Mouse (Mus musculus): ENCODE data around the gene Slc17a2. TPM values are rescaled to one million over a fixed set of nuclear protein-coding genes. Genes with fewer than 3 reads are reported as not detected.
A peak's percentile ranks its signal among the peaks of the same experiment; 100 is the strongest.
"Not testable (repeated sequence)": the region's sequence is repeated elsewhere in the genome, so short reads cannot be mapped to it uniquely, and the experiment has no call there.

The Slc17a2 gene
- 1.5 and 1.8 TPM in 2 replicates for polyA plus RNA-seq (2015; fragmentation: Nextera tagmentation; extraction: Ambion mirVana)

GRCm38 (mm10) chr13:23806422-23807052 lies at the start of gene Slc17a2:
Gene Slc17a2 (plus strand): TSS chr13:23806993.
- Histone ChIP-seq H3K27ac (replicated peaks) (peak within 1 kb of the TSS; percentile 38; the same call in 1 of the 2 replicates), H3K4me2 (peak within 1 kb of the TSS; percentile 25; the same call in 1 of the 2 replicates), H3K4me1 (replicated peaks) (0 out of 2 replicates have a peak, but pooled peaks cover 5% of the 10 kb centered on the region), H3K9ac (no peak within 1 kb of the TSS), H3K27me3 (no peaks in the 10 kb centered on the region), H3K36me3 (replicated peaks) (no peaks in the 10 kb centered on the region), H3K9me3 (replicated peaks) (no peaks in the 10 kb centered on the region), H3K4me3 (replicated peaks) (no peak within 1 kb of the TSS)
- peak; percentile 62 for ATAC-seq (ENCODE audit: insufficient read depth)
- 60% methylated on average over 15 of the region's 15 CpGs for WGBS (ENCODE audit: insufficient replicate concordance)

DNA sequence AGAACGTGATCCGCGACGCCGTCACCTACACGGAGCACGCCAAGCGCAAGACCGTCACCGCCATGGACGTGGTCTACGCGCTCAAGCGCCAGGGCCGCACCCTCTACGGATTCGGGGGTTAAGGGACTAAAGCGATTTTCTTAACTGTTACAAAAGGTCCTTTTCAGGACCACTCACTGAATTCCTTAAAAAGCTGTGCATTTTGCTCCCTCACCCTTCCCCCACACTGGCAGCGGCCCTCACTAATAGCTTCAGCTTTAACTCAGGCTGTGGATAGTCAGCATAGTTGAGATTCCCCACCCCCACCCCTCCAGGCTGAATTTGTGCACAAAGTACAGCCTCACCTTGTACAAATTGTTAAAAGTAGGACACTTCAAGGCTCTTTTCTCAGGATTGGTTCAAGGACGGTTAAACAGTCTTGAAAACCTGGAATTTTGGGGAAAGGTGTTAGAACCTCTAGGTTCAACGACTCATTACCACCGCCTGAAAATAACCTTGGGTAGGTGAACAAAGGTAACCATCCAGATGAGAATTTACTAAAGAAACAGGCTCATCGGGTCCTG lies 49.5 kb upstream of the Slc17a2 start:
- under 1% methylated on average over 18 of the region's 23 CpGs for WGBS (ENCODE audit: insufficient replicate concordance)
- H3K9ac ChIP-seq, result peak overlapping the region; percentile 71
- no peaks in the 10 kb centered on the region for H3K27me3 ChIP-seq
- no peaks in the 10 kb centered on the region for H3K36me3 ChIP-seq (replicated peaks)
- peak overlapping the region; percentile 99 for H3K27ac ChIP-seq (replicated peaks)
- H3K9me3 ChIP-seq (replicated peaks), result no peaks in the 10 kb centered on the region
- H3K4me3 ChIP-seq (replicated peaks), result peak overlapping the region; percentile 54
- peak overlapping the region; percentile 87 for H3K4me2 ChIP-seq
- peaks cover 57% of the 10 kb centered on the region for H3K4me1 ChIP-seq (replicated peaks)
- ATAC-seq (ENCODE audit: insufficient read depth), result peak; percentile 8

- Histone ChIP-seq H3K4me3 (replicated peaks) (peak overlapping the region; percentile 54), H3K4me1 (replicated peaks) (peaks cover 60% of the 10 kb centered on the region), H3K9ac (peak overlapping the region; percentile 71), H3K27me3 (no peaks in the 10 kb centered on the region), H3K36me3 (replicated peaks) (no peaks in the 10 kb centered on the region), H3K9me3 (replicated peaks) (no peaks in the 10 kb centered on the region), H3K27ac (replicated peaks) (peak overlapping the region; percentile 99), H3K4me2 (peak overlapping the region; percentile 87)
- no peak for ATAC-seq (ENCODE audit: insufficient read depth)
- 37% methylated on average over 3 of the region's 3 CpGs for WGBS (ENCODE audit: insufficient replicate concordance)
These were observed 48.9 kb upstream of the Slc17a2 start for GRCm38 (mm10) chr13:23757921-23758320.

- WGBS (ENCODE audit: insufficient replicate concordance), result 90% methylated on average over 3 of the region's 3 CpGs
- no peak for ATAC-seq (ENCODE audit: insufficient read depth)
- no peaks in the 10 kb centered on the region for H3K9me3 ChIP-seq (replicated peaks)
These were observed 47.5 kb upstream of the Slc17a2 start for GRCm38 (mm10) chr13:23759251-23759771.

GRCm38 (mm10) chr13:23759916-23760239 lies 46.9 kb upstream of the Slc17a2 start:
- no peaks in the 10 kb centered on the region for H3K9me3 ChIP-seq (replicated peaks)
- H3K9ac ChIP-seq, result peak overlapping the region; percentile 60
- peak overlapping the region; percentile 99 for H3K27ac ChIP-seq (replicated peaks)
- no peaks in the 10 kb centered on the region for H3K27me3 ChIP-seq
- no peaks in the 10 kb centered on the region for H3K36me3 ChIP-seq (replicated peaks)
- H3K4me2 ChIP-seq, result peak overlapping the region; percentile 87
- H3K4me3 ChIP-seq (replicated peaks), result peak overlapping the region; percentile 61
- no peak for ATAC-seq (ENCODE audit: insufficient read depth)
- H3K4me1 ChIP-seq (replicated peaks), result peaks cover 70% of the 10 kb centered on the region
- 39% methylated on average over 1 of the region's 1 CpGs for WGBS (ENCODE audit: insufficient replicate concordance)

More at GRCm38 (mm10) chr13:23759251-23759771, 47.5 kb upstream of the Slc17a2 start:
- peaks cover 64% of the 10 kb centered on the region for H3K4me1 ChIP-seq (replicated peaks)
- H3K4me2 ChIP-seq, result peak overlapping the region; percentile 87
- no peaks in the 10 kb centered on the region for H3K27me3 ChIP-seq
- H3K27ac ChIP-seq (replicated peaks), result peak overlapping the region; percentile 99
- H3K36me3 ChIP-seq (replicated peaks), result no peaks in the 10 kb centered on the region
- H3K4me3 ChIP-seq (replicated peaks), result no peak overlapping the region
- peak overlapping the region; percentile 60; the same call in 1 of the 2 replicates for H3K9ac ChIP-seq

- H3K4me3 ChIP-seq (replicated peaks), result peak overlapping the region; percentile 61
- peak overlapping the region; percentile 60 for H3K9ac ChIP-seq
- no peaks in the 10 kb centered on the region for H3K9me3 ChIP-seq (replicated peaks)
- WGBS (ENCODE audit: insufficient replicate concordance), result under 1% methylated on average over 26 of the region's 27 CpGs
- H3K27ac ChIP-seq (replicated peaks), result peak overlapping the region; percentile 99
- peak overlapping the region; percentile 87 for H3K4me2 ChIP-seq
- no peaks in the 10 kb centered on the region for H3K36me3 ChIP-seq (replicated peaks)
- H3K4me1 ChIP-seq (replicated peaks), result peaks cover 71% of the 10 kb centered on the region
- H3K27me3 ChIP-seq, result no peaks in the 10 kb centered on the region
- no peak for ATAC-seq (ENCODE audit: insufficient read depth)
These were observed 46.4 kb upstream of the Slc17a2 start for GRCm38 (mm10) chr13:23760240-23760971.

DNA sequence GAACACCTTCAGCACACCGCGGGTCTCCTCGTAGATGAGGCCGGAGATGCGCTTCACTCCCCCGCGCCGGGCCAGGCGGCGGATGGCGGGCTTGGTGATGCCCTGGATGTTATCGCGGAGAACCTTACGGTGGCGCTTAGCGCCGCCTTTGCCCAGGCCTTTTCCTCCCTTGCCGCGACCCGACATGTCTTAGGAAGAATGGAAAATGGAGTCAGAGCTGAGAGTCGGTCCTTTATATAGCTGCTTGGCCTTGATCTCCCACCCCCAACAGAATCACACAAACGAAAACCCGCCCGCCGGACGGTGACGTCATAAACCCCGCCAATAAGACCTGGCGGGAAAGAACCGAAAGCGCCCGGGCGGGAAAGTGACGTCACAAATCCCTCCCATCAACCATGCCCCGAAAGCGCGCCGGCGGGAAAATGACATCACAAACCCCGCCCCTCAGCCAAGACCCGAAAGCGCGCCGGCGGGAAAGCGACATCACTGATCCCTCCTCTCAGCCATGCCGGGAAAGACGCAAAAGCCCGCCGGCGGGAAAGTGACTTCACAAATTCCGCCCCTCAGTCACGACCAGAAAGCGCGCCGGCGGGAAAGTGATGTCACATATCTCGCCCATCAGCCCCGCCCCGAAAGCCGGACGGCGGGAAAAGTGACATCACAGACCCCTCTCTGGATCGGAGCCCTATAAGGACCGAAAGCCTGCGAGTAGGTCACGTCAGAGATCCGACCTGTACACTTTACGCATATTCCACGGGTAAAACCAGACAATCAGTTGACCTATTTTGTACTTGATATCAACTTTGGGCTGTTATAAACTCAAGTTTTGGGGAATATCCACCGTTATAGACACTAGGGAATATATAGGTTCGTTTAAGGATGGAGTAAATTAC lies 45.6 kb upstream of the Slc17a2 start, which contains the start of gene Hist1h4a:
Gene Hist1h4a (minus strand): TSS at position 259 of the 893 bp plus-strand sequence.
- Histone ChIP-seq H3K9me3 (replicated peaks) (no peaks in the 10 kb centered on the region), H3K9ac (peak within 1 kb of the TSS; percentile 67), H3K27me3 (no peaks in the 10 kb centered on the region), H3K4me3 (replicated peaks) (peak within 1 kb of the TSS; percentile 61), H3K27ac (replicated peaks) (peak within 1 kb of the TSS; percentile 99), H3K4me2 (peak within 1 kb of the TSS; percentile 87), H3K36me3 (replicated peaks) (no peaks in the 10 kb centered on the region), H3K4me1 (replicated peaks) (peaks cover 65% of the 10 kb centered on the region)
- under 1% methylated on average over 68 of the region's 72 CpGs for WGBS (ENCODE audit: insufficient replicate concordance)
- peak; percentile 56 for ATAC-seq (ENCODE audit: insufficient read depth)

DNA sequence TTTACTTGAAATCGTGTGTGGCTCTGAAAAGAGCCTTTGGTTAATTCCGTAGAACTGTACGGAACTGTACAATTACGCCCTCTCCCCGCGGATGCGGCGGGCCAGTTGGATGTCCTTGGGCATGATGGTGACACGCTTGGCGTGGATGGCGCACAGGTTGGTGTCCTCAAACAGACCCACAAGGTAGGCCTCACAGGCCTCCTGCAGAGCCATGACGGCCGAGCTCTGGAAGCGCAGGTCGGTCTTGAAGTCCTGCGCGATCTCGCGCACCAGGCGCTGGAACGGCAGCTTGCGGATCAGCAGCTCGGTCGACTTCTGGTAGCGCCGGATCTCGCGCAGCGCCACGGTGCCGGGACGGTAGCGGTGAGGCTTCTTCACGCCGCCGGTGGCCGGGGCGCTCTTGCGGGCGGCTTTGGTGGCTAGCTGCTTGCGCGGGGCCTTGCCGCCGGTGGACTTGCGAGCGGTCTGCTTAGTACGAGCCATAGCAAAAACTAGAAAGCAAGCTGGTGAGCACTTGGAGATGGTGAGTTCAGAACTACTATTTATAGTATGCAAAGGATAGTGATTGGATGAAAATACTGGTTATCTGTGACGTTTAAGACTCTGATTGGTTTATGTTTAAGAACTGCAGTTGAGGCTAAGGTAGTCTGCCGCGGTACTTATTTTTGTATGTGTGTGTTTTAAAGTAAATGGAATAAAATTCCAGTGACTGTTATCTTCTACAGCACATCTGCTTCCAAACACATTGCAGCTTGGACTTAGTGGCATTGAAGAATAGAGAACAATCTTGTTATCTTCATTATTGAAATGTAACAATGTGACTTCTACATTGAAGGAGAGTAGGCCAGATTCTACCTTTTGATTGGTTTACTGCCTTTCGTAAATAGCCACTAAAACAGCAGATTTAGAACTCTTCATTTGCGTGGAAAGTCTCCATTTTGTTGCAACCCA lies 44.6 kb upstream of the Slc17a2 start, which contains the start of gene Hist1h3a:
Gene Hist1h3a (minus strand): TSS at position 516 of the 951 bp plus-strand sequence.
- H3K36me3 ChIP-seq (replicated peaks), result not testable (repeated sequence)
- under 1% methylated on average over 33 of the region's 52 CpGs for WGBS (ENCODE audit: insufficient replicate concordance)
- peak within 1 kb of the TSS; percentile 99 for H3K27ac ChIP-seq (replicated peaks)

GRCm38 (mm10) chr13:23763242-23763585 lies 43.6 kb upstream of the Slc17a2 start:
- Histone ChIP-seq H3K9me3 (replicated peaks) (no peaks in the 10 kb centered on the region), H3K36me3 (replicated peaks) (no peaks in the 10 kb centered on the region), H3K27me3 (no peaks in the 10 kb centered on the region), H3K4me2 (peak overlapping the region; percentile 87), H3K27ac (replicated peaks) (peak overlapping the region; percentile 99), H3K4me3 (replicated peaks) (peak overlapping the region; percentile 61), H3K9ac (peak overlapping the region; percentile 61), H3K4me1 (replicated peaks) (peaks cover 54% of the 10 kb centered on the region)
- ATAC-seq (ENCODE audit: insufficient read depth), result no peak
- under 1% methylated on average over 10 of the region's 10 CpGs for WGBS (ENCODE audit: insufficient replicate concordance)

More for the DNA sequence above, 44.6 kb upstream of the Slc17a2 start, which contains the start of gene Hist1h3a:
- not testable (repeated sequence) for H3K9me3 ChIP-seq (replicated peaks); H3K27me3 ChIP-seq
- Histone ChIP-seq H3K9ac (peak within 1 kb of the TSS; percentile 67), H3K4me2 (peak within 1 kb of the TSS; percentile 87), H3K4me3 (replicated peaks) (peak within 1 kb of the TSS; percentile 61), H3K4me1 (replicated peaks) (peaks cover 63% of the 10 kb centered on the region)
- ATAC-seq (ENCODE audit: insufficient read depth), result peak; percentile 48

Data from liver, embryonic 15.5 days (tissue).